Mouse (Mus musculus): ENCODE measurements at regions not wholly inside any gene's neighbourhood (a gene's known extent, or its start where the extent isn't known, plus 50 kb on each side); places are given as distances from the start of the nearest gene placed in this dataset.

DNA sequence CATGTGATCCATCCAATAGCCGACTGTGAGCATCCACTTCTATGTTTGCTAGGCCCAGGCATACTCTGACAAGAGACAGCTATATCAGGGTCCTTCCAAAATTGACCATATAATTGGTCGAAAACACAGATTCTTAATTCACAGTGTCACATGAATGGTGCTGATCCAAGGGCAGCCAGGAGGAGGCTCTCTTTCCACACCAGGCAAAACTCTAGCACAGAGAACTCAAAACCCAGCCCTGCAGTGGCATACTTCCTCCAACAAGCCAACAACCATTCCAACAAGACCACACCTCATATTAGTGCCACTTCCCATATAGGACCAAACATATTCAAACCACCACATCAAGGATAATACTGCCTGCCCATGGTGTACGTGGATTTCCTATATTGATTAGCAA lies 68.1 kb upstream of the Tas2r118 start:
- no peak for ATAC-seq
- Histone ChIP-seq H3K9ac (ENCODE audit: low read depth, low read length) (no peak overlapping the region), H3K27ac (ENCODE audit: low read depth, low read length) (no peak overlapping the region), H3K4me2 (replicated peaks; ENCODE audit: low read depth) (no peak overlapping the region), H3K4me1 (replicated peaks; ENCODE audit: control insufficient read depth, insufficient read depth, low read length) (no peaks in the 10 kb centered on the region), H3K36me3 (ENCODE audit: control insufficient read depth, insufficient read depth) (no peaks in the 10 kb centered on the region), H3K4me3 (ENCODE audit: low read depth, low read length) (no peak overlapping the region), H3K9me3 (ENCODE audit: control insufficient read depth) (no peaks in the 10 kb centered on the region), H3K27me3 (replicated peaks; ENCODE audit: control insufficient read depth, insufficient read depth, low read length) (no peaks in the 10 kb centered on the region)
- 92% methylated on average over 3 of the region's 3 CpGs for WGBS
- TF ChIP-seq CTCF (IDR thresholded peaks at IDR 0.05; ENCODE audit: low read depth) = peak; percentile 60

DNA sequence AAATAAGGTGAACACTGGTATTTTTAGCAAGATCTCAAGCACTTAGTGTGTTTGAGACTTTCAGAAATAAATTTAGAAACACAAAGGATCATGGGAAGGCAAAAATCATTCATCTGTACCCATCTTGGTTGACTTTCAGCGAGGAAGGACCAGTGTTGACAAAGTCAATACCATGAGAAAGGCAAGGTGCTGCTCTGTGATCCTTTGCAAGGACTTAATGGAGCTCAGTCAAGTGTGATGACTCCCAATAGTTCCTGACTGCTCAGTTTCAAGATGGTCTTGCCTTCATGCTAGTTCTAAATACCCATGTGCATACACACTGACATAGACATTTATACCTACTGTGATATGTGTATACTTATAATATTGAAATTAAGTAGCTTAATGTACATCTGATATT lies 56.5 kb upstream of the Tas2r118 start:
- H3K27ac ChIP-seq (ENCODE audit: low read depth, low read length) = no peak overlapping the region
- ATAC-seq = no peak
- H3K36me3 ChIP-seq (ENCODE audit: control insufficient read depth, insufficient read depth) = no peaks in the 10 kb centered on the region
- H3K4me2 ChIP-seq (replicated peaks; ENCODE audit: low read depth) = no peak overlapping the region
- no peaks in the 10 kb centered on the region for H3K27me3 ChIP-seq (replicated peaks; ENCODE audit: control insufficient read depth, insufficient read depth, low read length)
- TF ChIP-seq CTCF (IDR thresholded peaks at IDR 0.05; ENCODE audit: low read depth) = no peak
- H3K9me3 ChIP-seq (ENCODE audit: control insufficient read depth) = no peaks in the 10 kb centered on the region
- H3K4me1 ChIP-seq (replicated peaks; ENCODE audit: control insufficient read depth, insufficient read depth, low read length) = no peaks in the 10 kb centered on the region
- H3K9ac ChIP-seq (ENCODE audit: low read depth, low read length) = no peak overlapping the region
- 54% methylated on average over 1 of the region's 1 CpGs for WGBS
- no peak overlapping the region for H3K4me3 ChIP-seq (ENCODE audit: low read depth, low read length)

DNA sequence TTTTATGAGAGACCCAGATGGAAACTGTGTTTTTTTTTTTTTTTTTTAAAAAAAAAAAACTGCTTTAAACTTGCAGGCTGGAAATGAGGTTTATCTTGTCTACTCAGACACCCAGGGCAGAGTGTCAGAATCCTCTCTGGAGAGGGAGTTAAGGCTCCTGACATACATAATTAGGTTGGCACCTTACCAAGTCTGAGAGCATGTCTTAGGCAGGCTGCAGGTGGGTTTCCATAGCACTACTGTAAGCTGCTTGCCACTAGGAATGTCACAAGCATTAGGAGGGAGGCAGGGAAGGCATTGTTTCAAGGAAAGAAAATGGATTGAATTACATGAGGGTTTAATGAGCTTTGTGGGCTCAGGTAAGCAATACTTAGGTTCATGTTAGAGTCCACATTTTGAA lies 55.9 kb upstream of the Tas2r118 start:
- no peak overlapping the region for H3K4me3 ChIP-seq (ENCODE audit: low read depth, low read length)
- H3K36me3 ChIP-seq (ENCODE audit: control insufficient read depth, insufficient read depth) = no peaks in the 10 kb centered on the region
- no peak overlapping the region for H3K27ac ChIP-seq (ENCODE audit: low read depth, low read length)
- H3K27me3 ChIP-seq (replicated peaks; ENCODE audit: control insufficient read depth, insufficient read depth, low read length) = no peaks in the 10 kb centered on the region
- TF ChIP-seq CTCF (IDR thresholded peaks at IDR 0.05; ENCODE audit: low read depth) = no peak
- H3K9ac ChIP-seq (ENCODE audit: low read depth, low read length) = no peak overlapping the region
- no peak overlapping the region for H3K4me2 ChIP-seq (replicated peaks; ENCODE audit: low read depth)
- H3K4me1 ChIP-seq (replicated peaks; ENCODE audit: control insufficient read depth, insufficient read depth, low read length) = no peaks in the 10 kb centered on the region
- no peak for ATAC-seq
- H3K9me3 ChIP-seq (ENCODE audit: control insufficient read depth) = no peaks in the 10 kb centered on the region

Measured in intestine, postnatal 0 days (tissue).